Mouse (Mus musculus) embryonic facial prominence, embryonic 10.5 days (tissue): ENCODE data around the gene Fkbp14. TPM values are rescaled to one million over a fixed set of nuclear protein-coding genes. Genes with fewer than 3 reads are reported as not detected.

Experiments
- DNase-seq: peaks from one replicate; pipeline ENCODE4 v3.0.0-alpha.2; 2017; ENCODE audit warnings: low spot score
- H3K27ac ChIP-seq: fragments of 300-500 bp; sonication (generic); replicated peaks from 2 replicates; pipeline ENCODE4 v1.5.1; 2016; ENCODE audit warnings: mild to moderate bottlenecking
- H3K27me3 ChIP-seq: fragments of 300-500 bp; sonication (generic); replicated peaks from 2 replicates; pipeline ENCODE4 v1.6.1; 2016; ENCODE audit warnings: low read depth, mild to moderate bottlenecking; ENCODE audit not compliant: poor library complexity, severe bottlenecking
- H3K36me3 ChIP-seq: fragments of 300-500 bp; sonication (generic); replicated peaks from 2 replicates; pipeline ENCODE4 v1.6.1; 2016; ENCODE audit warnings: mild to moderate bottlenecking, moderate library complexity
- H3K4me1 ChIP-seq: fragments of 300-500 bp; sonication (generic); 2 replicates; pipeline ENCODE4 v1.6.1; 2016
- H3K4me3 ChIP-seq: fragments of 300-500 bp; sonication (generic); 2 replicates; pipeline ENCODE4 v1.5.1; 2016; ENCODE audit warnings: mild to moderate bottlenecking, moderate library complexity
- H3K9me3 ChIP-seq: fragments of 300-500 bp; sonication (generic); 2 replicates; pipeline ENCODE4 v1.6.1; 2016; ENCODE audit warnings: mild to moderate bottlenecking
- WGBS: fragments of 180-500 bp; shearing (Covaris S2); methylation state at CpG from one replicate; pipeline ENCODE4 v1.1.7; 2016; 5-methylcytosine and 5-hydroxymethylcytosine counted together
- polyA plus RNA-seq: library from polyadenylated mRNA; unstranded; fragments of >200 nt; fragmentation: Nextera tagmentation; extraction: Ambion mirVana; gene quantifications from 2 replicates; pipeline ENCODE4 v1.2.1, GENCODE M21; 2016

Fkbp14 gene
- polyA plus RNA-seq, 1 experiment from 2014 or later = 11.2 TPM

GRCm38 (mm10) chr6:54554341-54555110 is 42.6 kb downstream of the Fkbp14 start:
- 36% methylated on average over 8 of the region's 8 CpGs for WGBS
- H3K27me3 ChIP-seq = no peaks in the 10 kb centered on the region
- no peaks in the 10 kb centered on the region for H3K36me3 ChIP-seq
- H3K9me3 ChIP-seq = no peaks in the 10 kb centered on the region
- peaks cover 21% of the 10 kb centered on the region for H3K4me1 ChIP-seq
- peak overlapping the region; percentile 68 for H3K27ac ChIP-seq
- peak; percentile 69 for DNase-seq
- H3K4me3 ChIP-seq = no peak overlapping the region

DNA sequence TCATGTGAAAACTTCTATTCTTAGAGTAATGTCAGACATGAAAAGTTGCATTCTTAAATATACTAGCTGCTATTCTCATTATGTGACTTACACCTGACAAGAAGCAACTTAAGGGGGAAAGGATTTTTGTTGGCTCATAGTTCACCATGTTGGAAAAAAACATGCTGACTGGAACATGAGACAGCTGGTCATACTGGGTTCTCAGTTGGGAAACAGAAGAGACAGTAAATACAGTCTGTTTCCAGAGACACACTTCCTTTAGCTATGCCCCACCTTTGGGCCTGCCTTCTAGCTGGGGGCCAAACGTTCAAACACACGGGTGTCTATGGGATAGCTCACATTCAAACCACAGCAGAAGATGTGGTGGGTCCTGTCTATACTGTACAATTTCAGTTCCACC is 43.5 kb downstream of the Fkbp14 start:
- peaks cover 25% of the 10 kb centered on the region for H3K4me1 ChIP-seq
- DNase-seq = no peak
- H3K36me3 ChIP-seq = no peaks in the 10 kb centered on the region
- no peak overlapping the region for H3K4me3 ChIP-seq
- no peaks in the 10 kb centered on the region for H3K9me3 ChIP-seq
- peak overlapping the region; percentile 68 for H3K27ac ChIP-seq
- H3K27me3 ChIP-seq = no peaks in the 10 kb centered on the region
- WGBS = 75% methylated on average over 2 of the region's 2 CpGs

DNA sequence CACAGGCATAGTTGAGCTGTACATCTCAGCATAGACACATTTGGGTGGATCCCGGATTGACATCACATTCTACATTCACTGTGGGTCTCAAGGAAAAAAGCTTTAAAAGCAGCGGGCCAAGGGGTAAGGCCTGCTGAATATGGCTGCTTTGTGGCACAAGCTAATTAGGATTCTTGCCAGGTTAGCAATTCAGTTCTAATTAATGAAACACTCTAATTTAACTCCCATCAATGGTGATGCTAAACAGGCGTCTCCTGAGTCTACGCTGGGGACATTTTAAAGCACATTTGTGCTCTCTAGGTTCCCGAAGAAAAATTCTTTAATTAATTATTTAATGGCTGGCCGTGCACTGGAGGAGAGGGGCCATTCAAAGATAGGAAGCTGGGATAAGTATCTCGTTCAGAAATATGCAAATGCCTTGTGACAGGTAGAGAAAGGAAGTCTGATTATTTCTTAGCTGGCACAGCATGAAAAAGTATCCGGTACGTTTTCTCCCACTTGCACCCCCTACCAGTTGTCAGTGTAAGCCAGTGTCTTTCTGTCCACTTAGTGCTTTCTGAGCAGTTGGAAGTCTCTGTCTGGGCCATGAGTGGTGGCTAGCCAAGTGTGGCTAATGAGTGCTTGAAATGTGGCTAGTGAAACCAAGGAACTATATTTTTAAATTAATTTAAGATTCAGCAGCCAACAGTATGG is 44.2 kb downstream of the Fkbp14 start:
- peaks cover 25% of the 10 kb centered on the region for H3K4me1 ChIP-seq
- no peak for DNase-seq
- no peak overlapping the region for H3K4me3 ChIP-seq

GRCm38 (mm10) chr6:54550801-54551323 is 46.2 kb downstream of the Fkbp14 start:
- 68% methylated on average over 7 of the region's 7 CpGs for WGBS
- no peak overlapping the region for H3K4me3 ChIP-seq
- DNase-seq = no peak
- H3K9me3 ChIP-seq = no peaks in the 10 kb centered on the region
- no peak overlapping the region for H3K27ac ChIP-seq
- peaks cover 25% of the 10 kb centered on the region for H3K4me1 ChIP-seq
- no peaks in the 10 kb centered on the region for H3K36me3 ChIP-seq
- no peaks in the 10 kb centered on the region for H3K27me3 ChIP-seq

More for the DNA sequence above, 44.2 kb downstream of the Fkbp14 start:
- Histone ChIP-seq H3K36me3 (no peaks in the 10 kb centered on the region), H3K27ac (no peak overlapping the region), H3K27me3 (no peaks in the 10 kb centered on the region), H3K9me3 (no peaks in the 10 kb centered on the region)
- 62% methylated on average over 9 of the region's 9 CpGs for WGBS

DNA sequence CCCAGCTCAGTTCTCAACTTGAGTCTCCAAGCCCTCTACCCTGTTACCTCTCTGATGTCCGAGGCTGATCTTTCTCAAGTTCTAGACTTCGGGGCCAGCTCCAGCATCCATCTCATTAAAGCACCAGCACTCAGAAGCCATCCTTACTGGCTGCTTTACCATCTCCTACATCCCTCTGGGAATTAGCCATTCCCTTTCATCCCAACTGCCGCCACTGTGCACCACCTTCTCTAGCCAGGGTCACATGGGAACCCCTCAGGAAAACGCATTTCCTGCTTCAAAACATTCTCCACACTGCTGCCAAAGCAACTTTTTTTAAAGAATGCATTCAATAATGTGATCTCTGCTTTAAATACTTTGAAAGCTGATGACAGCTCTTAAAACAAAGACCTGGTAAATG is 47.8 kb downstream of the Fkbp14 start:
- no peak overlapping the region; the same call in 1 of the 2 replicates for H3K27ac ChIP-seq
- 66% methylated on average over 4 of the region's 4 CpGs for WGBS
- H3K9me3 ChIP-seq = no peaks in the 10 kb centered on the region
- DNase-seq = no peak
- no peaks in the 10 kb centered on the region for H3K27me3 ChIP-seq
- no peaks in the 10 kb centered on the region for H3K36me3 ChIP-seq
- peaks cover 19% of the 10 kb centered on the region for H3K4me1 ChIP-seq
- H3K4me3 ChIP-seq = no peak overlapping the region

DNA sequence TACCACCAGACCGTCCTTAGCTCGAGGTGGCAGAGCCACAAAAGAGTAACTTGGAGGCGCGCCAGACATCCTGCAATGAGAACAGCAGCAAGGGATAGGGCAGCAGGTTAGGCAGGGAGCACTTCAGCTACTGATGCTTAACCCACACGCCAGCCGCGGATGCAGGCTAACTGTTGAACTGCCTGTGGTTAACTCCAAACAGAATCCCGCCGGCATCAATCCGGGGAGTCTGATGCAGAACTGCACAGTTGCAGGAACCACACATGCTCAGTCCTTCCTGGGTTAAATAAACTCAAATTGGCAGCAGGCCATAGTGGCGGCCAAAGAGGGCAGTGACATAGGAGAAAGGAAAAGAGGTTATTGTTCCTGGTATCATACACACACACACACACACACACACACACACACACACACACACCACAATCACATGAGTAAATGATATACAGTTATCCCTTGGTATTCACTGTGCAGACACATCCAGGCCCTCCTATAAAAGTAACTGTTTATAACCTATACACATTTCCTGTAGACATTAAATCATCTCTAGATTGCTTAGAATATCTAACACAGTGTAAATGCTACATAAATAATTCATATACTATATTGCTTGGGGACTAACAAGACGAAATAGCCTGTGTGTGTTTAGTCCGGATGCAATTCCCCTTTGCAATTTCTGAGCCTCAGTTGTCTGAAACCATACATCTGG is 48.6 kb downstream of the Fkbp14 start:
- DNase-seq = no peak
- H3K9me3 ChIP-seq = peaks cover 2% of the 10 kb centered on the region; the same call in 1 of the 2 replicates
- no peaks in the 10 kb centered on the region for H3K27me3 ChIP-seq
- H3K4me3 ChIP-seq = no peak overlapping the region
- H3K36me3 ChIP-seq = peaks cover 4% of the 10 kb centered on the region
- 85% methylated on average over 13 of the region's 13 CpGs for WGBS
- no peak overlapping the region for H3K27ac ChIP-seq
- H3K4me1 ChIP-seq = peaks cover 13% of the 10 kb centered on the region

DNA sequence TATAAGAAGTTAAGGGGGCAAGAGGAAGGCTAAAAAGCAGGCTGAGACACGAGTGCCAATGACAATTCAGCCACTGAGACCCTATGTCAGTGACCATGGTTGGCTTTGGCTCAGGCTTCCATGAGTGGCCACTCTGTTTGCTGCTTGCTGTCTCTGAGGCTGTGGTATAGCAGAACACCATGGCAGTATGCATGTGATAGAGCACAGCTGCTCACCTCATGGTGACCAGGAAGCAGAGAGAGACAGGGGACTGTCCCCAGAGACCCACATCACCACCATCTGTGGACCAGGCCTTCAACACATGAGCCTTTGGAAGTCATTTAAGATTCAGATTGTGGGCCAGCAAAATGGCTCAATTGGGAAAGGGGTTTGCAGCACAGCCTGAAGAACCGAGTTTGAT is 53.5 kb downstream of the Fkbp14 start:
- H3K4me3 ChIP-seq = no peak overlapping the region
- H3K9me3 ChIP-seq = peaks cover 2% of the 10 kb centered on the region; the same call in 1 of the 2 replicates
- 0 out of 2 replicates have a peak, but pooled peaks cover 2% of the 10 kb centered on the region for H3K27me3 ChIP-seq
- peaks cover 29% of the 10 kb centered on the region for H3K4me1 ChIP-seq
- H3K27ac ChIP-seq = no peak overlapping the region
- WGBS = 73% methylated on average over 2 of the region's 2 CpGs
- peaks cover 7% of the 10 kb centered on the region for H3K36me3 ChIP-seq
- no peak for DNase-seq

- H3K4me3 ChIP-seq = no peak overlapping the region
- no peak overlapping the region for H3K27ac ChIP-seq
- peaks cover 34% of the 10 kb centered on the region for H3K4me1 ChIP-seq
- peaks cover 7% of the 10 kb centered on the region for H3K36me3 ChIP-seq
- peaks cover 2% of the 10 kb centered on the region; the same call in 1 of the 2 replicates for H3K9me3 ChIP-seq
- 87% methylated on average over 7 of the region's 7 CpGs for WGBS
- DNase-seq = no peak
- 0 out of 2 replicates have a peak, but pooled peaks cover 2% of the 10 kb centered on the region for H3K27me3 ChIP-seq
Observed at GRCm38 (mm10) chr6:54542836-54543235, 54.3 kb downstream of the Fkbp14 start.

- H3K27me3 ChIP-seq = 0 out of 2 replicates have a peak, but pooled peaks cover 2% of the 10 kb centered on the region
- H3K27ac ChIP-seq = 0 out of 2 replicates have a peak overlapping the region, but pooled peaks have one; percentile 10
- no peak overlapping the region for H3K4me3 ChIP-seq
- no peak for DNase-seq
- peaks cover 2% of the 10 kb centered on the region; the same call in 1 of the 2 replicates for H3K9me3 ChIP-seq
- 71% methylated on average over 9 of the region's 9 CpGs for WGBS
- H3K36me3 ChIP-seq = peaks cover 7% of the 10 kb centered on the region
- H3K4me1 ChIP-seq = peaks cover 26% of the 10 kb centered on the region
Observed at GRCm38 (mm10) chr6:54540252-54540887, 56.7 kb downstream of the Fkbp14 start.

- no peak overlapping the region for H3K4me3 ChIP-seq
- 79% methylated on average over 7 of the region's 7 CpGs for WGBS
- 0 out of 2 replicates have a peak, but pooled peaks cover 2% of the 10 kb centered on the region for H3K27me3 ChIP-seq
- no peak overlapping the region for H3K27ac ChIP-seq
- no peak for DNase-seq
- peaks cover 26% of the 10 kb centered on the region for H3K4me1 ChIP-seq
- peaks cover 2% of the 10 kb centered on the region; the same call in 1 of the 2 replicates for H3K9me3 ChIP-seq
- peaks cover 7% of the 10 kb centered on the region for H3K36me3 ChIP-seq
Observed at GRCm38 (mm10) chr6:54539396-54539795, 57.7 kb downstream of the Fkbp14 start.

GRCm38 (mm10) chr6:54538773-54539173 is 58.3 kb downstream of the Fkbp14 start:
- H3K27me3 ChIP-seq = 0 out of 2 replicates have a peak, but pooled peaks cover 2% of the 10 kb centered on the region
- peak overlapping the region; percentile 59 for H3K27ac ChIP-seq
- H3K36me3 ChIP-seq = peaks cover 6% of the 10 kb centered on the region
- WGBS = 11% methylated on average over 3 of the region's 3 CpGs
- H3K9me3 ChIP-seq = peaks cover 2% of the 10 kb centered on the region; the same call in 1 of the 2 replicates
- no peak overlapping the region for H3K4me3 ChIP-seq
- DNase-seq = no peak
- H3K4me1 ChIP-seq = peaks cover 26% of the 10 kb centered on the region
